Mouse (Mus musculus) lung, embryonic 14.5 days (tissue): ENCODE measurements around the gene Limd1. TPM values are rescaled to one million over a fixed set of nuclear protein-coding genes. Genes with fewer than 3 reads are reported as not detected.

Experiments
- ATAC-seq: fragments of 200-750 bp; cut with Nextera tagmentation; 2 replicates; pipeline ENCODE4 v1.8.0; 2017; ENCODE audit warnings: mild to moderate bottlenecking, moderate TSS enrichment, moderate library complexity; ENCODE audit not compliant: insufficient read depth
- DNase-seq: peaks from one replicate; pipeline ENCODE4 v3.0.0-alpha.2; 2015
- H3K27ac ChIP-seq: fragments of 300-500 bp; sonication (generic); 2 replicates; pipeline ENCODE4 v1.5.1; 2014; ENCODE audit warnings: low read depth, mild to moderate bottlenecking, moderate library complexity
- H3K27me3 ChIP-seq: fragments of 300-500 bp; sonication (generic); 2 replicates; pipeline ENCODE4 v1.6.1; 2014; ENCODE audit warnings: low read length, control low read depth; ENCODE audit not compliant: insufficient read depth
- H3K36me3 ChIP-seq: fragments of 300-500 bp; sonication (generic); 2 replicates; pipeline ENCODE4 v1.6.1; 2014; ENCODE audit warnings: control low read depth; ENCODE audit not compliant: insufficient read depth
- H3K4me1 ChIP-seq: fragments of 300-500 bp; sonication (generic); 2 replicates; pipeline ENCODE4 v1.6.1; 2014; ENCODE audit warnings: antibody characterized with exemption, control low read depth; ENCODE audit not compliant: insufficient read depth
- H3K4me2 ChIP-seq: fragments of 300-500 bp; sonication (generic); 2 replicates; pipeline ENCODE4 v1.6.1; 2014; ENCODE audit warnings: mild to moderate bottlenecking
- H3K4me3 ChIP-seq: fragments of 300-500 bp; sonication (generic); 2 replicates; pipeline ENCODE4 v1.5.1; 2014; ENCODE audit warnings: low read depth, low read length
- H3K9ac ChIP-seq: fragments of 300-500 bp; sonication (generic); 2 replicates; pipeline ENCODE4 v1.6.1; 2014
- H3K9me3 ChIP-seq: fragments of 300-500 bp; sonication (generic); 2 replicates; pipeline ENCODE4 v1.6.1; 2016; ENCODE audit warnings: low read depth, low read length, control low read depth
- CTCF ChIP-seq: IDR thresholded peaks from 2 replicates; pipeline ENCODE4 v1.5.1; 2016; ENCODE audit warnings: antibody characterized with exemption, low read depth
- WGBS: fragments of 180-500 bp; shearing (Covaris S2); extraction: QIAGEN DNeasy Blood & Tissue Kit; methylation state at CpG from one replicate; pipeline ENCODE4 v1.1.7; 2014; 5-methylcytosine and 5-hydroxymethylcytosine counted together
- polyA plus RNA-seq: library from polyadenylated mRNA; unstranded; fragments of >200 nt; fragmentation: Nextera tagmentation; extraction: Ambion mirVana; gene quantifications from 2 replicates; pipeline ENCODE4 v1.2.1, GENCODE M21; 2014

The Limd1 gene
- polyA plus RNA-seq, 1 experiment from 2014 or later: 68.2 TPM

GRCm38 (mm10) chr9:123483598-123483997, 5.1 kb downstream of the Limd1 start:
- DNase-seq (no peak), ATAC-seq (no peak)
- WGBS: 85% methylated on average over 1 of the region's 1 CpGs
- no peak overlapping the region for H3K27ac ChIP-seq
- H3K27me3 ChIP-seq: no peaks in the 10 kb centered on the region
- H3K4me1 ChIP-seq: peaks cover 34% of the 10 kb centered on the region
- peaks cover 59% of the 10 kb centered on the region for H3K36me3 ChIP-seq
- H3K9ac ChIP-seq: no peak overlapping the region
- no peak overlapping the region for H3K4me3 ChIP-seq
- TF ChIP-seq CTCF: no peak
- no peaks in the 10 kb centered on the region for H3K9me3 ChIP-seq
- peak overlapping the region; percentile 98; the same call in 1 of the 2 replicates for H3K4me2 ChIP-seq

GRCm38 (mm10) chr9:123484830-123485229, 6.3 kb downstream of the Limd1 start:
- H3K27ac ChIP-seq: no peak overlapping the region
- peaks cover 65% of the 10 kb centered on the region for H3K36me3 ChIP-seq
- WGBS: 89% methylated on average over 3 of the region's 3 CpGs
- no peak overlapping the region for H3K4me2 ChIP-seq
- no peak overlapping the region for H3K4me3 ChIP-seq
- no peak for TF ChIP-seq CTCF
- H3K9me3 ChIP-seq: no peaks in the 10 kb centered on the region
- no peak overlapping the region for H3K9ac ChIP-seq
- no peak for ATAC-seq
- peaks cover 30% of the 10 kb centered on the region for H3K4me1 ChIP-seq
- no peak for DNase-seq
- no peaks in the 10 kb centered on the region for H3K27me3 ChIP-seq

DNA sequence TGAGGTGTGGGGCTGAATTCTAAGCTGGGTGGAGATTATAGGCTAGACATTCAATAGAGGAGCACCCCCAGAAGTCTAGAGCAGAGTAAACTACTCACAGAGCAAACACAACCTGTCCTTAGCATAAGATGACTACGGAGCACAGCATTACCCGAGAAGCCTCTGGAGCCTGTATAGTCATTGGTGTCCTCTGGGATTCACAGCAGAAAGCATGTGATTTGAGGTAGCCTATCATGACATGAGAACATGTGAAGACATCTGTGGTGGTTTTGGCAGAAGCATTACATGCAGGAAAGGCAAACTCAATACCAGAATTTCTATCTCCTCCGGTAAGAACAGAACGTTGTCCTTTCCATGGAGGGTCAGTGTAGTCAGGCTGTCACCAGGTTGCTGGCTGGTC, 7.1 kb downstream of the Limd1 start:
- H3K4me1 ChIP-seq: peaks cover 25% of the 10 kb centered on the region
- no peak for ATAC-seq
- 81% methylated on average over 4 of the region's 4 CpGs for WGBS
- no peaks in the 10 kb centered on the region for H3K27me3 ChIP-seq
- H3K9ac ChIP-seq: no peak overlapping the region
- no peak overlapping the region for H3K4me3 ChIP-seq
- peaks cover 61% of the 10 kb centered on the region for H3K36me3 ChIP-seq
- TF ChIP-seq CTCF: no peak
- H3K4me2 ChIP-seq: no peak overlapping the region
- no peaks in the 10 kb centered on the region for H3K9me3 ChIP-seq
- H3K27ac ChIP-seq: no peak overlapping the region
- no peak for DNase-seq

GRCm38 (mm10) chr9:123486635-123487034, 8.1 kb downstream of the Limd1 start:
- Histone ChIP-seq H3K4me2 (no peak overlapping the region), H3K27me3 (no peaks in the 10 kb centered on the region), H3K9ac (no peak overlapping the region), H3K9me3 (no peaks in the 10 kb centered on the region), H3K36me3 (peaks cover 55% of the 10 kb centered on the region), H3K4me1 (peaks cover 23% of the 10 kb centered on the region), H3K27ac (no peak overlapping the region), H3K4me3 (no peak overlapping the region)
- TF ChIP-seq CTCF: no peak
- DNase-seq (no peak), ATAC-seq (no peak)
- 58% methylated on average over 3 of the region's 3 CpGs for WGBS

- Histone ChIP-seq H3K27me3 (no peaks in the 10 kb centered on the region), H3K9ac (no peak overlapping the region), H3K36me3 (peaks cover 43% of the 10 kb centered on the region), H3K4me1 (peaks cover 18% of the 10 kb centered on the region), H3K9me3 (no peaks in the 10 kb centered on the region), H3K4me2 (no peak overlapping the region), H3K27ac (no peak overlapping the region), H3K4me3 (no peak overlapping the region)
- ATAC-seq (no peak), DNase-seq (no peak)
- 72% methylated on average over 2 of the region's 2 CpGs for WGBS
- TF ChIP-seq CTCF: no peak
Observed at GRCm38 (mm10) chr9:123489073-123489472, 10.6 kb downstream of the Limd1 start.

DNA sequence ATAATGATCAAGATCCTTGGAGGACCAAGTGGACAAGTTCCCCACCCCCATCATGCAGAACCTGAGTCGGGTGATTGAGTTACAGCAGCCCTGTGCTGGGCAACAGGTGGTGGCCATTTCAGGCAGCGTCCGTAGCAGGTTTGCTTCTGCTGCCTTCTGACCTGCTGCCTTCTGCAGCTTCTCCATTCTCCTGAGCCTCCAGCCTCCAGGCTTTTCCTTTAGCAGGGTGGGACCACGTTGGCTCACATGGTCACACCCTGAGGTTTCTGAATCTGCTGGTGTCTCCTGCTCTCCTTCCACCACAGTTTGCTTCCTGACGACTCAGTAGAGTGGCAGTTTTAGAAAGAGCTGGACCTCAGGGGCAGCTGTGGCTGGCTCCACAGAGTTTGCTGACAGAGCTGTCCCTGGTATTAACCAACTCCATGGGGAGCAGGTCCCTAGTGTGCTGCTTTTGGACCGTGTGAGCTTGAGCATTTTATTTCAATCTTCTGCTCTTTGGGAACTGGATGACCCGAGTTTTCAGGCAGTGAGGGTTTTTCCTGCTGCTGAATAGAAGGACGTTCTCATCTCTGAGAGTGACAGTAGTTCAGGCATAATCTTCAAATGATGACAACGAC, 11.3 kb downstream of the Limd1 start:
- no peak for TF ChIP-seq CTCF
- DNase-seq (no peak), ATAC-seq (no peak)
- H3K4me2 ChIP-seq: no peak overlapping the region
- peaks cover 36% of the 10 kb centered on the region for H3K36me3 ChIP-seq
- 51% methylated on average over 9 of the region's 9 CpGs for WGBS
- no peak overlapping the region for H3K27ac ChIP-seq
- no peaks in the 10 kb centered on the region for H3K9me3 ChIP-seq
- no peak overlapping the region for H3K9ac ChIP-seq
- H3K4me3 ChIP-seq: no peak overlapping the region
- peaks cover 18% of the 10 kb centered on the region for H3K4me1 ChIP-seq
- no peaks in the 10 kb centered on the region for H3K27me3 ChIP-seq

- no peak overlapping the region for H3K4me2 ChIP-seq
- 54% methylated on average over 5 of the region's 5 CpGs for whole genome bisulfite sequencing
- H3K4me3 ChIP-seq: no peak overlapping the region
- H3K9ac ChIP-seq: no peak overlapping the region
- H3K4me1 ChIP-seq: peaks cover 24% of the 10 kb centered on the region
- ATAC-seq (0 out of 2 replicates have a peak, but pooled peaks have one; percentile 13), DNase-seq (no peak)
- no peaks in the 10 kb centered on the region for H3K9me3 ChIP-seq
- H3K27ac ChIP-seq: peak overlapping the region; percentile 8; the same call in 1 of the 2 replicates
- H3K36me3 ChIP-seq: peaks cover 27% of the 10 kb centered on the region
- TF ChIP-seq CTCF: no peak
- H3K27me3 ChIP-seq: no peaks in the 10 kb centered on the region
Observed at GRCm38 (mm10) chr9:123490930-123491329, 12.4 kb downstream of the Limd1 start.
